Mouse (Mus musculus) olfactory bulb, adult 2 months (tissue): ENCODE results near the gene Acsbg1.

Experiments used
- CTCF ChIP-seq: fragments of 200-500 bp; IDR thresholded peaks from 2 replicates; pipeline ENCODE4 v1.5.1; 2012; ENCODE audit warnings: low read depth, mild to moderate bottlenecking, low read length, moderate library complexity; ENCODE audit not compliant: insufficient read depth
- POLR2A ChIP-seq: fragments of 200-500 bp; IDR thresholded peaks from 2 replicates; pipeline ENCODE4 v1.6.1; 2012; ENCODE audit warnings: mild to moderate bottlenecking, low read depth, low read length, moderate library complexity; ENCODE audit not compliant: insufficient read depth

- TF ChIP-seq CTCF (no peak), POLR2A (no peak)
Observed at GRCm38 (mm10) chr9:54655846-54656245, 5.8 kb downstream of the Acsbg1 start.
